Mouse (Mus musculus): ENCODE results near the gene Nelfe. TPM values are rescaled to one million over a fixed set of nuclear protein-coding genes. Genes with fewer than 3 reads are reported as not detected.
"Not testable (repeated sequence)": the region's sequence is repeated elsewhere in the genome, so short reads cannot be mapped to it uniquely, and the experiment has no call there.

The Nelfe gene
- polyA plus RNA-seq, 1 experiment from 2014 or later = 60.1 TPM

GRCm38 (mm10) chr17:34894801-34895530, 44.8 kb downstream of the Nelfe start:
- ATAC-seq (ENCODE audit: low read depth) (no peak), DNase-seq (no peak)
- Histone ChIP-seq H3K27me3 (no peaks in the 10 kb centered on the region), H3K4me1 (replicated peaks) (peaks cover 70% of the 10 kb centered on the region), H3K9me3 (replicated peaks) (no peaks in the 10 kb centered on the region), H3K36me3 (peaks cover 10% of the 10 kb centered on the region), H3K27ac (peak overlapping the region; percentile 88), H3K4me3 (replicated peaks) (peak overlapping the region; percentile 74), H3K9ac (peak overlapping the region; percentile 86), H3K4me2 (peak overlapping the region; percentile 98)
- 20% methylated on average over 46 of the region's 51 CpGs for WGBS (ENCODE audit: insufficient replicate concordance)

GRCm38 (mm10) chr17:34895724-34896123, 45.5 kb downstream of the Nelfe start:
- no peaks in the 10 kb centered on the region for H3K9me3 ChIP-seq (replicated peaks)
- peak overlapping the region; percentile 98 for H3K4me2 ChIP-seq
- H3K27ac ChIP-seq = peak overlapping the region; percentile 88
- no peak for DNase-seq
- no peaks in the 10 kb centered on the region for H3K27me3 ChIP-seq
- no peak for ATAC-seq (ENCODE audit: low read depth)
- peaks cover 77% of the 10 kb centered on the region for H3K4me1 ChIP-seq (replicated peaks)
- peaks cover 10% of the 10 kb centered on the region for H3K36me3 ChIP-seq
- H3K4me3 ChIP-seq (replicated peaks) = peak overlapping the region; percentile 74
- 92% methylated on average over 15 of the region's 15 CpGs for WGBS (ENCODE audit: insufficient replicate concordance)
- H3K9ac ChIP-seq = peak overlapping the region; percentile 86; the same call in 1 of the 2 replicates

- Histone ChIP-seq H3K27ac (no peak overlapping the region), H3K4me1 (replicated peaks) (peaks cover 81% of the 10 kb centered on the region), H3K4me2 (peak overlapping the region; percentile 98), H3K9ac (no peak overlapping the region), H3K27me3 (no peaks in the 10 kb centered on the region), H3K36me3 (peaks cover 17% of the 10 kb centered on the region), H3K4me3 (replicated peaks) (no peak overlapping the region), H3K9me3 (replicated peaks) (no peaks in the 10 kb centered on the region)
- 70% methylated on average over 17 of the region's 17 CpGs for WGBS (ENCODE audit: insufficient replicate concordance)
- ATAC-seq (ENCODE audit: low read depth) = no peak
- DNase-seq = no peak
Observed at GRCm38 (mm10) chr17:34896366-34896765, 46.2 kb downstream of the Nelfe start.

- H3K4me1 ChIP-seq (replicated peaks) = peaks cover 81% of the 10 kb centered on the region
- no peak for ATAC-seq (ENCODE audit: low read depth)
- H3K4me2 ChIP-seq = peak overlapping the region; percentile 98
Observed at GRCm38 (mm10) chr17:34897373-34898159, 47.4 kb downstream of the Nelfe start.

GRCm38 (mm10) chr17:34898160-34898586, 48.0 kb downstream of the Nelfe start, which contains the start of the genes C2 and Ehmt2:
Gene C2 (minus strand): TSS chr17:34898265.
Gene Ehmt2 (plus strand): TSS chr17:34898469.
- Histone ChIP-seq H3K27ac (peak within 1 kb of the TSS; percentile 94), H3K9me3 (replicated peaks) (no peaks in the 10 kb centered on the region), H3K4me2 (peak within 1 kb of the TSS; percentile 98), H3K27me3 (no peaks in the 10 kb centered on the region), H3K4me1 (replicated peaks) (peaks cover 82% of the 10 kb centered on the region), H3K36me3 (peaks cover 28% of the 10 kb centered on the region), H3K4me3 (replicated peaks) (peak within 1 kb of the TSS; percentile 81), H3K9ac (peak within 1 kb of the TSS; percentile 93)
- DNase-seq (peak; percentile 67), ATAC-seq (ENCODE audit: low read depth) (peak; percentile 53)
- WGBS (ENCODE audit: insufficient replicate concordance) = under 1% methylated on average over 20 of the region's 44 CpGs

More at GRCm38 (mm10) chr17:34897373-34898159, 47.4 kb downstream of the Nelfe start:
- H3K36me3 ChIP-seq = peaks cover 22% of the 10 kb centered on the region
- peak; percentile 36 for DNase-seq
- no peaks in the 10 kb centered on the region for H3K27me3 ChIP-seq
- H3K9me3 ChIP-seq (replicated peaks) = no peaks in the 10 kb centered on the region
- WGBS (ENCODE audit: insufficient replicate concordance) = 8% methylated on average over 10 of the region's 10 CpGs
- H3K4me3 ChIP-seq (replicated peaks) = peak overlapping the region; percentile 81
- peak overlapping the region; percentile 93 for H3K9ac ChIP-seq
- peak overlapping the region; percentile 94 for H3K27ac ChIP-seq

GRCm38 (mm10) chr17:34898706-34899052, 48.5 kb downstream of the Nelfe start:
- no peaks in the 10 kb centered on the region for H3K27me3 ChIP-seq
- H3K36me3 ChIP-seq = peaks cover 33% of the 10 kb centered on the region
- peak overlapping the region; percentile 93 for H3K9ac ChIP-seq
- H3K4me3 ChIP-seq (replicated peaks) = peak overlapping the region; percentile 81
- H3K4me2 ChIP-seq = peak overlapping the region; percentile 98
- peaks cover 82% of the 10 kb centered on the region for H3K4me1 ChIP-seq (replicated peaks)
- no peak for DNase-seq
- H3K27ac ChIP-seq = peak overlapping the region; percentile 94
- H3K9me3 ChIP-seq (replicated peaks) = no peaks in the 10 kb centered on the region
- WGBS (ENCODE audit: insufficient replicate concordance) = 0% methylated on average over 30 of the region's 47 CpGs
- ATAC-seq (ENCODE audit: low read depth) = no peak

- WGBS (ENCODE audit: insufficient replicate concordance) = under 1% methylated on average over 38 of the region's 45 CpGs
Observed at GRCm38 (mm10) chr17:34899053-34899889, 49.1 kb downstream of the Nelfe start.

GRCm38 (mm10) chr17:34899890-34900243, 49.7 kb downstream of the Nelfe start:
- Histone ChIP-seq H3K4me2 (peak overlapping the region; percentile 98), H3K27me3 (no peaks in the 10 kb centered on the region), H3K27ac (peak overlapping the region; percentile 94), H3K4me1 (replicated peaks) (peaks cover 72% of the 10 kb centered on the region), H3K36me3 (peaks cover 44% of the 10 kb centered on the region), H3K9me3 (replicated peaks) (no peaks in the 10 kb centered on the region), H3K4me3 (replicated peaks) (peak overlapping the region; percentile 81), H3K9ac (peak overlapping the region; percentile 93)
- no peak for DNase-seq
- WGBS (ENCODE audit: insufficient replicate concordance) = 1% methylated on average over 5 of the region's 5 CpGs
- no peak for ATAC-seq (ENCODE audit: low read depth)

More at GRCm38 (mm10) chr17:34899053-34899889, 49.1 kb downstream of the Nelfe start:
- peaks cover 38% of the 10 kb centered on the region for H3K36me3 ChIP-seq
- H3K4me1 ChIP-seq (replicated peaks) = peaks cover 78% of the 10 kb centered on the region
- H3K27me3 ChIP-seq = no peaks in the 10 kb centered on the region
- H3K27ac ChIP-seq = peak overlapping the region; percentile 94
- no peaks in the 10 kb centered on the region for H3K9me3 ChIP-seq (replicated peaks)
- H3K4me2 ChIP-seq = peak overlapping the region; percentile 98
- H3K4me3 ChIP-seq (replicated peaks) = peak overlapping the region; percentile 81
- peak; percentile 8; the same call in 1 of the 2 replicates for ATAC-seq (ENCODE audit: low read depth)
- peak; percentile 28 for DNase-seq
- H3K9ac ChIP-seq = peak overlapping the region; percentile 93

GRCm38 (mm10) chr17:34900826-34901225, 50.6 kb downstream of the Nelfe start:
- not testable (repeated sequence) for H3K27me3 ChIP-seq; H3K27ac ChIP-seq; H3K9me3 ChIP-seq (replicated peaks); H3K4me3 ChIP-seq (replicated peaks); ATAC-seq (ENCODE audit: low read depth); H3K4me2 ChIP-seq; DNase-seq
- H3K36me3 ChIP-seq = peaks cover 51% of the 10 kb centered on the region
- peaks cover 62% of the 10 kb centered on the region for H3K4me1 ChIP-seq (replicated peaks)
- peak overlapping the region; percentile 93; the same call in 1 of the 2 replicates for H3K9ac ChIP-seq

- not testable (repeated sequence) for H3K27ac ChIP-seq; DNase-seq; H3K4me2 ChIP-seq; H3K4me3 ChIP-seq (replicated peaks); H3K27me3 ChIP-seq; H3K9ac ChIP-seq; ATAC-seq (ENCODE audit: low read depth); H3K9me3 ChIP-seq (replicated peaks)
- H3K4me1 ChIP-seq (replicated peaks) = peaks cover 51% of the 10 kb centered on the region
- peaks cover 54% of the 10 kb centered on the region for H3K36me3 ChIP-seq
- 69% methylated on average over 9 of the region's 10 CpGs for WGBS (ENCODE audit: insufficient replicate concordance)
Observed at GRCm38 (mm10) chr17:34901948-34902347, 51.8 kb downstream of the Nelfe start.

GRCm38 (mm10) chr17:34902895-34903294, 52.7 kb downstream of the Nelfe start:
- H3K36me3 ChIP-seq = peaks cover 64% of the 10 kb centered on the region

More at GRCm38 (mm10) chr17:34902895-34903294, 52.7 kb downstream of the Nelfe start:
- DNase-seq (no peak), ATAC-seq (ENCODE audit: low read depth) (no peak)
- H3K4me3 ChIP-seq (replicated peaks) = no peak overlapping the region
- no peak overlapping the region for H3K9ac ChIP-seq
- no peak overlapping the region for H3K27ac ChIP-seq
- no peaks in the 10 kb centered on the region for H3K9me3 ChIP-seq (replicated peaks)
- H3K27me3 ChIP-seq = no peaks in the 10 kb centered on the region
- peaks cover 42% of the 10 kb centered on the region for H3K4me1 ChIP-seq (replicated peaks)
- no peak overlapping the region for H3K4me2 ChIP-seq
- 83% methylated on average over 9 of the region's 9 CpGs for WGBS (ENCODE audit: insufficient replicate concordance)

Measured in liver, embryonic 13.5 days (tissue).